Comparison of ENCODE assay signal across 24 mouse cellular contexts in genomic region chr1:107515839-107516498, GRCm38 (mm10). TPM values are rescaled to one million over a fixed set of nuclear protein-coding genes. Genes with fewer than 3 reads are reported as not detected.
DNase-seq lines count a peak whose midpoint lies in the region; ATAC-seq lines count a peak whose summit lies in the region.
"Had no signal": no experiment of that assay in that cellular context is flagged by ENCODE, and none has a peak within 500 bp of the region (broad histone marks: within the 10 kb centered on the region; RNA-seq: fewer than 3 reads in every experiment).

No protein-coding gene starts in this region.

- 78% methylated on average over 2 of the region's 2 CpGs for WGBS in hindbrain, embryonic 14.5 days

- H3K9ac ChIP-seq in hindbrain, embryonic 14.5 days: no peak overlapping the region
- H3K9ac ChIP-seq: embryonic facial prominence, embryonic 12.5 days; forebrain, embryonic 13.5 days; forebrain, embryonic 15.5 days; forebrain, postnatal 0 days had no signal

- H3K4me3 ChIP-seq in megakaryocyte, embryonic 14.5 days (replicated peaks): peak overlapping the region; percentile 93
- no peak overlapping the region for H3K4me3 ChIP-seq in hindbrain, embryonic 14.5 days (replicated peaks; ENCODE audit: low read length)
- H3K4me3 ChIP-seq: embryonic facial prominence, embryonic 10.5 days; embryonic facial prominence, embryonic 12.5 days; forebrain, embryonic 13.5 days; forebrain, embryonic 15.5 days had no signal

- H3K4me1 ChIP-seq in megakaryocyte, embryonic 14.5 days: peaks cover 53% of the 10 kb centered on the region
- no peaks in the 10 kb centered on the region for H3K4me1 ChIP-seq in hindbrain, embryonic 14.5 days (replicated peaks; ENCODE audit: control insufficient read depth, insufficient read depth, low read length)
- H3K4me1 ChIP-seq: embryonic facial prominence, embryonic 10.5 days; embryonic facial prominence, embryonic 12.5 days; forebrain, embryonic 13.5 days; forebrain, embryonic 15.5 days had no signal

- no peaks in the 10 kb centered on the region for H3K9me3 ChIP-seq in megakaryocyte, embryonic 14.5 days
- H3K9me3 ChIP-seq in hindbrain, embryonic 14.5 days (ENCODE audit: control insufficient read depth, low read length): no peaks in the 10 kb centered on the region
- H3K9me3 ChIP-seq: embryonic facial prominence, embryonic 10.5 days; embryonic facial prominence, embryonic 12.5 days; forebrain, embryonic 13.5 days; forebrain, embryonic 15.5 days had no signal

- DNase-seq in 416B (ENCODE audit: low read depth) (peak; percentile 24), MN1 (ENCODE audit: low spot score) (no peak)
- DNase-seq in hindbrain, embryonic 14.5 days (ENCODE audit: low spot score): no peak
- no peak for DNase-seq in spleen, adult 12 weeks (ENCODE audit: low spot score)
- no peak for DNase-seq in thymus, postnatal 25 days
- DNase-seq: adrenal gland, adult 2 months; adrenal gland, postnatal 10 days; adrenal gland, postnatal 25 days; cerebellum, adult 11 months; cerebellum, adult 18-20 months; cerebellum, adult 8-10 months; cerebellum, adult 9-11 months; cerebellum, postnatal 14 days; cerebellum, postnatal 36 days; forebrain, postnatal 0 days had no signal

- H3K36me3 ChIP-seq in megakaryocyte, embryonic 14.5 days (replicated peaks; ENCODE audit: low read length): peaks cover 78% of the 10 kb centered on the region
- H3K36me3 ChIP-seq in hindbrain, embryonic 14.5 days (replicated peaks; ENCODE audit: control insufficient read depth, insufficient read depth): no peaks in the 10 kb centered on the region
- H3K36me3 ChIP-seq: embryonic facial prominence, embryonic 10.5 days; embryonic facial prominence, embryonic 12.5 days; forebrain, embryonic 15.5 days; G1E had no signal

- no peak overlapping the region for H3K27ac ChIP-seq in hindbrain, embryonic 14.5 days
- H3K27ac ChIP-seq: embryonic facial prominence, embryonic 10.5 days; embryonic facial prominence, embryonic 12.5 days; forebrain, embryonic 13.5 days; forebrain, embryonic 15.5 days had no signal

- peak; percentile 42 for ATAC-seq in common myeloid progenitor, adult 5-6 weeks (replicated peaks; ENCODE audit: low read depth, poor library complexity, severe bottlenecking)
- peak; percentile 53 to 77 for ATAC-seq in hematopoietic stem cell, adult 5-6 weeks (replicated peaks in 1 of 2; ENCODE audit: insufficient read depth in 1 of 2, low FRiP score in 2 of 2, low TSS enrichment in 1 of 2, low read depth in 1 of 2, poor library complexity in 2 of 2, severe bottlenecking in 2 of 2)
- no peak for ATAC-seq in hindbrain, embryonic 14.5 days (ENCODE audit: low FRiP score)
- ATAC-seq: forebrain, embryonic 13.5 days; forebrain, embryonic 15.5 days; forebrain, postnatal 0 days had no signal

- no peaks in the 10 kb centered on the region for H3K27me3 ChIP-seq in megakaryocyte, embryonic 14.5 days (replicated peaks)
- no peaks in the 10 kb centered on the region for H3K27me3 ChIP-seq in hindbrain, embryonic 14.5 days (ENCODE audit: control insufficient read depth, insufficient read depth, low read length)
- H3K27me3 ChIP-seq: embryonic facial prominence, embryonic 12.5 days; forebrain, embryonic 13.5 days; forebrain, embryonic 15.5 days had no signal

- H3K4me2 ChIP-seq in hindbrain, embryonic 14.5 days (replicated peaks): no peak overlapping the region
- H3K4me2 ChIP-seq: embryonic facial prominence, embryonic 12.5 days; forebrain, embryonic 13.5 days; forebrain, embryonic 15.5 days had no signal

RNA-seq across cellular contexts. Expression of gene Serpinb2, which starts 4.7 kb away (rescaled TPM):
- total RNA-seq in common myeloid progenitor, adult 5-6 weeks (2017): not detected in 2 replicates
- 0.50 TPM in 1 of 2 replicates, not detected in the other for total RNA-seq in hematopoietic stem cell, adult 5-6 weeks (2017)
- polyA plus RNA-seq in megakaryocyte, embryonic 14.5 days (2012; ENCODE audit: insufficient read depth, low replicate concordance): 45.8 and 210 TPM in 2 replicates
- 0.23 TPM in 1 of 2 replicates, not detected in the other for polyA plus RNA-seq in hindbrain, embryonic 14.5 days (2014; fragmentation: Nextera tagmentation; extraction: Ambion mirVana)
- total RNA-seq: adrenal gland, postnatal 25 days; G1E had no signal
- polyA plus RNA-seq: adrenal gland, adult 2 months; cortical plate, adult 2 months had no signal
